In the genomic region with DNA sequence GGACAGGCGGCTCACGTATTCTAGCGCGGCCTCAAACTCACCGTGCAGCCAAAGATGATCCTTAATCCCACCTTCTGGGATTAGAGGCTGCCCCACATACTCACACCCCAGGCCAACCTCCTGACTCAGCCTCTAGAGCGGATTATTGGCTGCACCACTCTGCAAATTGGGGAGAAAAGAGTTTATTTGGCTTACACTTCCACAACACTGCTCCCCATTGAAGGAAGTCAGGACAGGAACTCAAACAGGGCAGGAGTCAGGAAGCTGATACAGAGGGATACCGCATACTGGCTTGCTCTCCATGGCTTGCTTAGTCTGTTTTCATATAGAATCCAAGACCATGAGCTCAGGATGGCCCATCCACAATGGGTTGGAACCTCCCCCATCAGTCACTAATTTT, we compare ENCODE assay signal across 13 mouse cellular contexts. TPM values are rescaled to one million over a fixed set of nuclear protein-coding genes. Genes with fewer than 3 reads are reported as not detected.
DNase-seq lines count a peak whose midpoint lies in the region; ATAC-seq lines count a peak whose summit lies in the region.
"Had no signal": no experiment of that assay in that cellular context is flagged by ENCODE, and none has a peak within 500 bp of the region (broad histone marks: within the 10 kb centered on the region; RNA-seq: fewer than 3 reads in every experiment).

No protein-coding gene starts in this region.

- H3K36me3 ChIP-seq in midbrain, embryonic 11.5 days (ENCODE audit: control insufficient read depth, insufficient read depth, low read length) = no peaks in the 10 kb centered on the region
- no peaks in the 10 kb centered on the region for H3K36me3 ChIP-seq in midbrain, embryonic 10.5 days
- H3K36me3 ChIP-seq: embryonic facial prominence, embryonic 10.5 days; G1E; hindbrain, embryonic 10.5 days; limb, embryonic 12.5 days; midbrain, embryonic 13.5 days had no signal

- H3K4me2 ChIP-seq in midbrain, embryonic 11.5 days = no peak overlapping the region

- DNase-seq in cerebellum, adult 9-11 months = peak; percentile 63
- DNase-seq in cerebellum, adult 18-20 months = no peak
- peak; percentile 82 for DNase-seq in midbrain, embryonic 11.5 days (ENCODE audit: low spot score, missing footprints)
- no peak for DNase-seq in midbrain, embryonic 10.5 days (ENCODE audit: low spot score)
- DNase-seq in induced T-regulatory cell, adult 2 months (ENCODE audit: low read depth) = peak; percentile 15
- DNase-seq in right cerebral cortex, postnatal 4 days = no peak
- no peak for DNase-seq in ovary, postnatal 14 days (ENCODE audit: low spot score)

- no peak for ATAC-seq in midbrain, embryonic 11.5 days (ENCODE audit: low FRiP score)

- H3K9me3 ChIP-seq in midbrain, embryonic 11.5 days (ENCODE audit: control insufficient read depth, low read length) = no peaks in the 10 kb centered on the region
- H3K9me3 ChIP-seq in midbrain, embryonic 10.5 days (replicated peaks) = no peaks in the 10 kb centered on the region
- H3K9me3 ChIP-seq: embryonic facial prominence, embryonic 10.5 days; G1E; hindbrain, embryonic 10.5 days; limb, embryonic 12.5 days; midbrain, embryonic 13.5 days had no signal

- H3K9ac ChIP-seq in midbrain, embryonic 11.5 days (ENCODE audit: low read length) = no peak overlapping the region
- H3K9ac ChIP-seq: limb, embryonic 12.5 days; midbrain, embryonic 13.5 days had no signal

- no peak overlapping the region for H3K27ac ChIP-seq in midbrain, embryonic 11.5 days (ENCODE audit: low read depth, low read length)
- no peak overlapping the region for H3K27ac ChIP-seq in midbrain, embryonic 10.5 days (replicated peaks)
- H3K27ac ChIP-seq: limb, embryonic 12.5 days; stomach, postnatal 0 days had no signal

- no peak overlapping the region for H3K4me3 ChIP-seq in midbrain, embryonic 11.5 days (ENCODE audit: low read depth, low read length)
- no peak overlapping the region for H3K4me3 ChIP-seq in midbrain, embryonic 10.5 days

- no peaks in the 10 kb centered on the region for H3K27me3 ChIP-seq in midbrain, embryonic 11.5 days (ENCODE audit: control insufficient read depth, insufficient read depth, low read length)
- no peaks in the 10 kb centered on the region for H3K27me3 ChIP-seq in midbrain, embryonic 10.5 days (ENCODE audit: low read depth, poor library complexity, severe bottlenecking)
- H3K27me3 ChIP-seq: limb, embryonic 12.5 days; midbrain, embryonic 13.5 days had no signal

- peaks cover 4% of the 10 kb centered on the region; the same call in 1 of the 2 replicates for H3K4me1 ChIP-seq in midbrain, embryonic 11.5 days (ENCODE audit: control insufficient read depth, insufficient read depth, low read length)
- H3K4me1 ChIP-seq in midbrain, embryonic 10.5 days = peaks cover 17% of the 10 kb centered on the region

- WGBS in midbrain, embryonic 11.5 days = 80% methylated on average over 7 of the region's 7 CpGs
- 78% methylated on average over 7 of the region's 7 CpGs for WGBS in midbrain, embryonic 10.5 days

RNA-seq across cellular contexts. Expression of a gene that starts 0.8 kb away (rescaled TPM):
- 61.0 and 62.6 TPM in 2 replicates for polyA plus RNA-seq in midbrain, embryonic 11.5 days (2014; fragmentation: Nextera tagmentation; extraction: Ambion mirVana)
- polyA plus RNA-seq in midbrain, embryonic 10.5 days (2016; fragmentation: Nextera tagmentation; extraction: Ambion mirVana) = 47.9 and 62.2 TPM in 2 replicates

Comparison
In these comparisons a context has a peak if more than half of its experiments do, and no peak if none do; other contexts are left out.
1. DNase-seq: peak in cerebellum, adult 9-11 months (single experiment), midbrain, embryonic 11.5 days (single experiment) and induced T-regulatory cell, adult 2 months (single experiment); none in cerebellum, adult 18-20 months (0 of 2), midbrain, embryonic 10.5 days (single experiment), right cerebral cortex, postnatal 4 days (single experiment) and ovary, postnatal 14 days (single experiment).